In the genomic region with DNA sequence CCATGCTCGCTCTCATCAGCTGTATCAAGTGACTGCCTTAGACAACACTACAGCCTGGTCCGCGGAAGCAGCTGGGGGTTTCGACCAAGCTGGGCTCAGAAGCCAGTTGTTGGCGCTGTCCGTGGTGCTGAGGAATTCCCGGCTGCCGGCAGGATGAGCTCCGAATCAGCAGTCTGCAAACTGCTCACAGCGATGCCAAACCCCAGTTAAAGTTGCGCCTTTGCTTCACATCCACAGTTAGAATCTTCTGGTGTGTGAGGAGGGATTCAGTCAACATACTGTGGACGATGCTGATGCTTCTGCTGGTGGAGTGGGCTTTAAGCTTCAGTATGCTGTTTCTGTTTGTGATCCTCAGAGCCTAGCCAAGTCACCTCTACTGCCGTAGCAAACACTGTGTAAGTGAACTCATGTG, we compare ENCODE assay signal across 9 mouse cellular contexts. TPM values are rescaled to one million over a fixed set of nuclear protein-coding genes. Genes with fewer than 3 reads are reported as not detected.
DNase-seq lines count a peak whose midpoint lies in the region; TF ChIP-seq lines count a peak whose summit lies in the region.
"Had no signal": no experiment of that assay in that cellular context is flagged by ENCODE, and none has a peak within 500 bp of the region (broad histone marks: within the 10 kb centered on the region; RNA-seq: fewer than 3 reads in every experiment).

Vwc2l (plus strand) TSS at position 61 of the 412 bp plus-strand sequence.

- no peak within 1 kb of the TSS for H3K27ac ChIP-seq in hindbrain, embryonic 10.5 days
- no peak within 1 kb of the TSS for H3K27ac ChIP-seq in layer of hippocampus, adult 2 months
- H3K27ac ChIP-seq: embryonic facial prominence, embryonic 15.5 days had no signal

- H3K9me3 ChIP-seq in hindbrain, embryonic 10.5 days = no peaks in the 10 kb centered on the region
- H3K9me3 ChIP-seq: embryonic facial prominence, embryonic 15.5 days had no signal

- no peak for TF ChIP-seq CTCF in layer of hippocampus, adult 2 months (conservative IDR thresholded peaks at IDR 0.05)

- H3K36me3 ChIP-seq in hindbrain, embryonic 10.5 days = no peaks in the 10 kb centered on the region
- H3K36me3 ChIP-seq: embryonic facial prominence, embryonic 15.5 days had no signal

- H3K4me3 ChIP-seq in hindbrain, embryonic 10.5 days = peak within 1 kb of the TSS; percentile 18
- H3K4me3 ChIP-seq in layer of hippocampus, adult 2 months = peak within 1 kb of the TSS; percentile 42
- H3K4me3 ChIP-seq: embryonic facial prominence, embryonic 15.5 days had no signal

- peak; percentile 11 for DNase-seq in 3134 (ENCODE audit: extremely low read depth, insufficient read length, low spot score)
- DNase-seq in R1 (ENCODE audit: low read depth, low spot score) = peak; percentile 72
- DNase-seq in embryo, embryonic 9.5 days (ENCODE audit: extremely low spot score) = peak; percentile 78
- peak; percentile 81 for DNase-seq in hindbrain, embryonic 10.5 days (ENCODE audit: low spot score)
- DNase-seq in layer of hippocampus, adult 2 months (ENCODE audit: low spot score in 2 of 2) = peak; percentile 15 to 38
- peak; percentile 1 for DNase-seq in lung, postnatal 25 days (ENCODE audit: low spot score)
- peak; percentile 31 for DNase-seq in retina, postnatal 7 days (ENCODE audit: low read depth, low spot score)
- DNase-seq in T-cell, adult 2 months (ENCODE audit: low spot score) = no peak

- 0 out of 2 replicates have a peak, but pooled peaks cover 6% of the 10 kb centered on the region for H3K4me1 ChIP-seq in hindbrain, embryonic 10.5 days (replicated peaks)
- H3K4me1 ChIP-seq: embryonic facial prominence, embryonic 15.5 days had no signal

- no peaks in the 10 kb centered on the region for H3K27me3 ChIP-seq in hindbrain, embryonic 10.5 days (ENCODE audit: insufficient read depth, poor library complexity, severe bottlenecking)

- WGBS in hindbrain, embryonic 10.5 days = 8% methylated on average over 13 of the region's 13 CpGs

RNA-seq across cellular contexts. Expression of gene Vwc2l, which starts in this region (rescaled TPM):
- 0.54 and 1.8 TPM in 2 replicates for polyA plus RNA-seq in hindbrain, embryonic 10.5 days (2016; fragmentation: Nextera tagmentation; extraction: Ambion mirVana)
- 1 to 10 TPM; 4.6 to 4.7 TPM for total RNA-seq in layer of hippocampus, adult 2 months (2021)
